Mouse (Mus musculus) ZHBTc4 (cell line): ENCODE measurements around the gene Lrp10.

Source experiments
- DNase-seq: peaks from one replicate; pipeline ENCODE4 v3.0.0-alpha.2; 2011; ENCODE audit warnings: low read depth, low spot score

Gene Lrp10

DNA sequence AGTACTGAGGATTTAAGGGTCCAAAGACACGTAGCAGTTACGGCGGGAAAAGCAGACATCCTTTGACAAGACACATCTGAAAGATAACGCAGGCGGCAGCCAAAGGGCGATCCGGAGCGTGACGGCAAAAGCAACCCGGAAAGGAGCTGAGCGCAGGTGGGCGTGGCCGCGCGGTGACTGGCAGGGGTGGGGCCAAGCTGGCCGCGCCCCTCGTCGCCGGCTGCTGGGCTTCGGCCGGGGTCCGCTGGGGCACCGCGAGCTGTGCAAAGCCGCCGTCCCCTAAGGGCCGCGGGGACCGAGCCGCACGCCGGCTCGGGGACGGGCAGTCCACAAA, at the start of gene Lrp10:
TSS of gene Lrp10 (plus strand) at position 179 of the 334 bp plus-strand sequence.
- peak; percentile 93 for DNase-seq

DNA sequence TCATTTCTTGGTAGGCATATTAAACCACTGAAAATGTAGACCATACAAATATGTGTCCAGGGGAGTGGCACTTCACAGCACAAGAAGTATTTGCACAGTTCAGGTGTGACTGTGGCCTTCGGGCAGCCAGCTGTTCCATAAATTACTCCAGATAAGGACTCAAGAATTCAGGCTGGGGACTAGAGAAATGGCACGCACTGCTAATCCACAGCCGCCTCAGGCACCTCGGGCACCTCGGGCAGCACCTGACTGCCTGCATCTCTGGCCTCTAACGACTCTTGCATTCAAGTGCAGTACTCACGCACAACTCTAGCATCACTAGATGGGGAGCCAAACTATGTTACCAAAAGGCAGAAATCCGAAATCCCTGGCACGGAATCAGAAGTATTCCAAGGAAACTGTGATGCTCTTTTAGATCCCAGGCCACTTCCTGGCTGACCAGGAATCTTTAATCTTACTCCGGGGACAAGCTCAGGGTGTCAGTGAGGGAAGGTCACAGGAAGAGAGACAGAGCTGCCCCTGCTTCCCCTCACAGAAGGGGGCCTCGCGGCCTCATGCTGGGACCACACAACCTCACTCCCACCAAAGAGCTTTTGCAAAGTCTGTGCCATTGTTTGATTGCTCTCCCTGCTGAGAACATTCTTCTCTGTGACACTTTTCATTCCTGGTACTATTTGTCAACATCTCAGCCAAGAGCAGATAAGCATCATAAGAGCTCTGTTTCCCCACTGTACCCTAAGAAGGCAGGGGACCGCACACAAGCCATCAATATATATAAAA, 48.5 kb upstream of the Lrp10 start:
- DNase-seq = peak; percentile 90

GRCm38 (mm10) chr14:54416229-54416775, 47.6 kb upstream of the Lrp10 start:
- peak; percentile 46 for DNase-seq

- no peak for DNase-seq
Observed at GRCm38 (mm10) chr14:54416830-54417229, 47.1 kb upstream of the Lrp10 start.

DNA sequence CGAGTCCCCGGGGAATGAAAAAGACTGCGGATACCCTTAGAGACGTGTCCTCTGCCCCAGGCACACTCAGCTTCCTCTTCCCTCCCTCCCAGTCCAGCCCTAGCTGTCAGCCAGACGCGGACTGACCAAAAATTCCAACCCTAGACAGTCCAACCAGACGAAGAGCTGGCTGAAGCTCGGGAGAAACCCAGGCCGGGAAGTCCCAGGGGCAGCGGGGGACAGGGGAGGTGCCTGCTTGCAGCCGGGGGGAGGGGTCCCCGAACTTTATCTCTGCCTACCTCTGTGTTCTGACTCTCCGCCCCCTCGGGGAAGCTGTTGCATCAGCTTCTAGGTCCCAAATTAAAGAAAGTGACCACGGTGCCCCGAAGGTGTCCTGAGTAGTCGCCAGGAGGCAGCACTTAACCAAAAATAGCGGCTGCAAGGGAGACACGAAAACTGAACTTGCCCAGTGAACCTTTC, 46.3 kb upstream of the Lrp10 start, which contains the start of gene Slc7a7:
TSS of gene Slc7a7 (minus strand) at position 158 of the 459 bp plus-strand sequence.
- DNase-seq = peak; percentile 88

GRCm38 (mm10) chr14:54421014-54421413, 42.9 kb upstream of the Lrp10 start:
- no peak for DNase-seq

GRCm38 (mm10) chr14:54423406-54423805, 40.5 kb upstream of the Lrp10 start:
- peak; percentile 59 for DNase-seq

GRCm38 (mm10) chr14:54424634-54425033, 39.3 kb upstream of the Lrp10 start:
- no peak for DNase-seq

- no peak for DNase-seq
Observed at GRCm38 (mm10) chr14:54425540-54425939, 38.4 kb upstream of the Lrp10 start.

GRCm38 (mm10) chr14:54426003-54426688, 37.8 kb upstream of the Lrp10 start:
- DNase-seq = no peak

- DNase-seq = peak; percentile 95
Observed at GRCm38 (mm10) chr14:54426689-54427398, 37.1 kb upstream of the Lrp10 start, which contains the start of gene Mrpl52. Mrpl52 (plus strand) TSS chr14:54426909.

GRCm38 (mm10) chr14:54427696-54428095, 36.2 kb upstream of the Lrp10 start:
- DNase-seq = no peak

DNA sequence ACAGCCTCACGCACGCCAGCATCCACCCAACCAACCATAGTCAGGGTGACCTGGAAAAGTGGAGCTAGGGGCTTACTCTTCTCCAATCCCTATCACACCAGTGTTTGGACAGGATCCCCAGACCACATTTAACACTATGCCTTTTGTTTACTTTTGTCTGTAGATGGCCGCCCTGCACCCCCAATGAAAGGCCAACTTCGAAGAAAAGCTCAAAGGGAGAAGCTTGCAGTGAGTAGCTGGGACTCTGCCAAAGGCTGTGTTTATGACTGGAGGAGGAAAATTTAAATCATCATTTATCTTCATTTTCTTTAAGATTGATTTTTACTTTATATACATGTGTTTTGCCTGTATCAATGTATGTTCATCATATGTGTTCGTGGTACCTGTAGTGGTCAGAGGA, 35.5 kb upstream of the Lrp10 start:
- no peak for DNase-seq

DNA sequence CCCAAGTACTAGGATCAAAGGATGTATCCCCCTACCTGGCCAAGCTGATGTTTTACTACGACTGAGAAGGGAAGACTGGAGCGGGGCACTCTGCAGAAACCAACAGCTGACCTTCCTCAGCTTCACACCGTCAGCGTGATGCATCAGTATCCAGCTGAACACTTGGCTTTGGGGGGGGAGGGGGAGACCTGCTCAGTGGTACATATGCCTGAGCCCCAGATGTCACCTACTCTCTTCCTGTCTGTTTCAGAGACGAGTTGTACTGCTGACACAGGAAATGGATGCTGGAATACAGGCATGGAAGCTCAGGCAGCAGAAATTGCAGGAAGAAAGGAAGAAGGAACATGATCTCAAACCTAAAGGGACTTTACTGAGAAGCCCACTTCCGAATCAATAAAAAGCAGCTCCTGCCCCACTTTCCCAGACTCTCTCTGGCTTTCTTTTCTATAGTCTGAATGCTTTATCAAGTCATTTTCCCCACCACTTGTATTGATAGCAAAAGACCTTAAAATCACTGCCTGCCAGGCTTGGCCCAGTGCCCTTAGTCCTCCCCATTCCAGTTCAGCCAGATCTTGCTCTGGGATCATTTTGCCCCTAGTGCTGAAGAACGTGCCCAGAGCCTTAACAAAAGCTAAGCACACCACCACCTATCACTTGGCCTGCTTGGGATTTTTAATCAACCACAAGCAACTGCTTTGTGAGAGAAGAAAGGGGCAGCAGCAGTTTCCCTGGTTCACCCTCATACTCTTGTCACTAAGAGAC, 34.4 kb upstream of the Lrp10 start:
- DNase-seq = no peak

- DNase-seq = no peak
Observed at GRCm38 (mm10) chr14:54430406-54431145, 33.4 kb upstream of the Lrp10 start.

- no peak for DNase-seq
Observed at GRCm38 (mm10) chr14:54431334-54432077, 32.4 kb upstream of the Lrp10 start, which contains the start of gene Mmp14. Mmp14 (plus strand) TSS chr14:54431612.

- peak; percentile 52 for DNase-seq
Observed at GRCm38 (mm10) chr14:54432078-54432836, 31.7 kb upstream of the Lrp10 start.

DNA sequence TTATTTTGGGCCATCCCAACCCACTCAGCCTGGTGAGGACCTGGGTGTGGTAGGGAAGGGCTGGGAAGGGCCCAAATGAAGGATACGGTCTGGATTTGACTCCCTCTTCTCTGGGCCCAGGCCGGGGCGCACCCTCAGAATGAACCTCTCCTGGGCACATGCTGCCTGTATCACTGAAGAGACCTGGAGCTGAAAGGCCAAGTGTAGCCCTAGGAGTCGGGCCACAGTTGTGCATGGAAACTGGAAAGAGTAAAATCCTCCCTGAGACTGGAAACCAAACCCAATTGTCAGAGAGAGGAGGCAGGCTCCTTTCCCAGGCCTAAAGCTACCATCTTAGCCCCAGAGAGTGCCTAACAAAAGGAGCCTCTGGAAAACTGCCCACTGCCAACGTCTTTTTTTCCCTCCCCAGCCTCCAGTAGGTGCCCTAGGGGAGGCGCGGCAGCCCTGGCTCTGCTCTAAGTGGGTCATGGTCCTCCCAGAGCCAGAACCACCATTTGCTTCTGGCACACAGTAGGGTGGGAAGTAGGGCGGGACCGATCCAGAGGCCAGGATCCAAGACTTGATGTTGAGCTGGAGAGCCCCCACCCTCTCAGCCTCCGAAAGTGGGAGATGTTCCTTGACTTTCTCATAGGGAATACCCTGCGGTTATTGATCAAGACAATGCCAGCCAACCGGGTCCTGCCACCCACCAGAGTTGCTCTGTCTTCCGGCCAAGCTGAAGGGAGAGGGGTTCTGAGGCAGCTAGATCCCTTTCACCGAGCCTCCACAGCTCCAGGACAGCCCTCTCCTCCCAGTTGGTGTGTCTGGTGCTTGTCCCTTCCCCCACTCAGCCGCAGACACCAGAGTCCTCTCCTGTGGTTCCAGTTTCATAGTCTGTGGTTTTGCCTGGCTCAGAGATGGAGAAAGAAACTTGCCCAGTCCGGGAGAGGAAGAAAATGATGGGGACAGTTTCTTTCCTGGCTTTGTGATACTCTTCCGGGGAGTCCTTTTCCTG, 30.8 kb upstream of the Lrp10 start:
- DNase-seq = no peak
